In genomic region chr4:151759095-151759494, GRCm38 (mm10) we compare ENCODE assay signal across 16 mouse cellular contexts.
DNase-seq lines count a peak whose midpoint lies in the region; ATAC-seq and TF ChIP-seq lines count a peak whose summit lies in the region.
"Had no signal": no experiment of that assay in that cellular context is flagged by ENCODE, and none has a peak within 500 bp of the region (broad histone marks: within the 10 kb centered on the region; RNA-seq: fewer than 3 reads in every experiment).

No protein-coding gene starts in this region.

- no peak overlapping the region for H3K9ac ChIP-seq in kidney, postnatal 0 days (ENCODE audit: low read depth, low read length)
- no peak overlapping the region for H3K9ac ChIP-seq in kidney, embryonic 15.5 days
- H3K9ac ChIP-seq in ES-E14 (ENCODE audit: insufficient read depth, low read depth, low read length, poor library complexity, severe bottlenecking), result no peak overlapping the region
- H3K9ac ChIP-seq in limb, embryonic 14.5 days (ENCODE audit: low read depth, low read length, severe bottlenecking), result no peak overlapping the region
- H3K9ac ChIP-seq: heart, embryonic 13.5 days; neural tube, embryonic 13.5 days had no signal

- DNase-seq in kidney, postnatal 0 days (ENCODE audit: low spot score), result peak; percentile 49
- peak; percentile 24 for DNase-seq in ES-E14 (ENCODE audit: low read depth, low spot score)
- DNase-seq in adipocyte (ENCODE audit: low spot score), result peak; percentile 16
- DNase-seq in limb, embryonic 14.5 days (ENCODE audit: low spot score), result peak; percentile 39
- DNase-seq in thymus, postnatal 14 days, result no peak
- no peak for DNase-seq in layer of hippocampus, adult 2 months (ENCODE audit: low spot score in 2 of 2)
- DNase-seq: kidney, postnatal 25 days; left cerebral cortex, postnatal 4 days; lung, adult 2 months; midbrain, embryonic 14.5 days; thymus, postnatal 4 days had no signal

- no peak for ATAC-seq in kidney, postnatal 0 days (replicated peaks; ENCODE audit: low FRiP score, low read depth)
- no peak for ATAC-seq in kidney, embryonic 15.5 days (replicated peaks; ENCODE audit: low FRiP score)
- no peak for ATAC-seq in limb, embryonic 14.5 days (ENCODE audit: low FRiP score, low read depth)

- H3K27me3 ChIP-seq in kidney, postnatal 0 days (ENCODE audit: insufficient read depth, low read length), result no peaks in the 10 kb centered on the region
- H3K27me3 ChIP-seq in kidney, embryonic 15.5 days, result no peaks in the 10 kb centered on the region
- no peaks in the 10 kb centered on the region for H3K27me3 ChIP-seq in limb, embryonic 14.5 days (ENCODE audit: control insufficient read depth, insufficient read depth, low read length)
- H3K27me3 ChIP-seq: heart, embryonic 13.5 days; neural tube, embryonic 13.5 days had no signal

- no peaks in the 10 kb centered on the region for H3K9me3 ChIP-seq in kidney, postnatal 0 days (replicated peaks; ENCODE audit: low read length)
- no peaks in the 10 kb centered on the region for H3K9me3 ChIP-seq in kidney, embryonic 15.5 days (replicated peaks)
- no peaks in the 10 kb centered on the region for H3K9me3 ChIP-seq in ES-E14 (ENCODE audit: control insufficient read depth, insufficient read depth, low read depth, low read length)
- no peaks in the 10 kb centered on the region for H3K9me3 ChIP-seq in limb, embryonic 14.5 days (ENCODE audit: control insufficient read depth, low read length)
- H3K9me3 ChIP-seq: forebrain, embryonic 10.5 days; heart, embryonic 13.5 days; neural tube, embryonic 13.5 days had no signal

- H3K4me1 ChIP-seq in kidney, postnatal 0 days (replicated peaks; ENCODE audit: insufficient read depth, low read length), result no peaks in the 10 kb centered on the region
- peaks cover 13% of the 10 kb centered on the region; the same call in 1 of the 2 replicates for H3K4me1 ChIP-seq in kidney, embryonic 15.5 days
- H3K4me1 ChIP-seq in ES-E14 (ENCODE audit: control insufficient read depth in 2 of 2, insufficient read depth in 2 of 2, low read length in 2 of 2, poor library complexity in 1 of 2), result 0 out of 4 replicates have a peak, but pooled peaks cover 0 to 4% of the 10 kb centered on the region in 2 experiments
- H3K4me1 ChIP-seq in limb, embryonic 14.5 days (ENCODE audit: control insufficient read depth, insufficient read depth, low read length), result no peaks in the 10 kb centered on the region

- H3K36me3 ChIP-seq in kidney, postnatal 0 days (ENCODE audit: insufficient read depth, low read length), result no peaks in the 10 kb centered on the region
- H3K36me3 ChIP-seq in kidney, embryonic 15.5 days, result no peaks in the 10 kb centered on the region
- no peaks in the 10 kb centered on the region for H3K36me3 ChIP-seq in ES-E14 (ENCODE audit: control insufficient read depth, insufficient read depth, low read length, poor library complexity, severe bottlenecking)
- H3K36me3 ChIP-seq in limb, embryonic 14.5 days (ENCODE audit: control insufficient read depth, insufficient read depth, low read length), result no peaks in the 10 kb centered on the region
- H3K36me3 ChIP-seq: forebrain, embryonic 10.5 days; G1E; neural tube, embryonic 13.5 days had no signal

- TF ChIP-seq CTCF in kidney, postnatal 0 days (IDR thresholded peaks at IDR 0.05; ENCODE audit: low read depth), result peak; percentile 24; the same call in 1 of the 2 replicates
- no peak for TF ChIP-seq CTCF in layer of hippocampus, adult 2 months (conservative IDR thresholded peaks at IDR 0.05)

- no peak overlapping the region for H3K4me2 ChIP-seq in kidney, postnatal 0 days (ENCODE audit: low read length)
- no peak overlapping the region for H3K4me2 ChIP-seq in kidney, embryonic 15.5 days
- H3K4me2 ChIP-seq in limb, embryonic 14.5 days (replicated peaks; ENCODE audit: low read depth, low read length, severe bottlenecking), result no peak overlapping the region
- H3K4me2 ChIP-seq: heart, embryonic 13.5 days; neural tube, embryonic 13.5 days had no signal

- no peak for TF ChIP-seq POLR2A in limb, embryonic 14.5 days (IDR thresholded peaks at IDR 0.05; ENCODE audit: borderline replicate concordance, extremely low read depth, insufficient read depth, insufficient read length)

- in situ Hi-C loops in ES-E14 (cut with MboI; ENCODE audit: low sequenced_read_pairs in 2 of 2, unreplicated experiment in 2 of 2), result no loop called here

- H3K4me3 ChIP-seq in kidney, postnatal 0 days (replicated peaks; ENCODE audit: low read depth, low read length), result no peak overlapping the region
- no peak overlapping the region for H3K4me3 ChIP-seq in kidney, embryonic 15.5 days (replicated peaks)
- H3K4me3 ChIP-seq in ES-E14 (ENCODE audit: insufficient read depth in 1 of 2, low read depth in 1 of 2, low read length in 2 of 2, poor library complexity in 1 of 2, severe bottlenecking in 1 of 2), result no peak overlapping the region
- no peak overlapping the region for H3K4me3 ChIP-seq in limb, embryonic 14.5 days (replicated peaks; ENCODE audit: low read length)
- no peak overlapping the region for H3K4me3 ChIP-seq in layer of hippocampus, adult 2 months
- H3K4me3 ChIP-seq: forebrain, embryonic 10.5 days; heart, embryonic 13.5 days; neural tube, embryonic 13.5 days had no signal

- 70% methylated on average over 2 of the region's 2 CpGs for WGBS in kidney, postnatal 0 days
- 70% methylated on average over 2 of the region's 2 CpGs for WGBS in kidney, embryonic 15.5 days
- WGBS in limb, embryonic 14.5 days, result 71% methylated on average over 2 of the region's 2 CpGs

- H3K27ac ChIP-seq in kidney, postnatal 0 days, result no peak overlapping the region
- no peak overlapping the region for H3K27ac ChIP-seq in kidney, embryonic 15.5 days
- H3K27ac ChIP-seq in ES-E14 (ENCODE audit: insufficient read depth, low read depth, low read length, poor library complexity, severe bottlenecking), result no peak overlapping the region
- H3K27ac ChIP-seq in limb, embryonic 14.5 days (replicated peaks; ENCODE audit: low read depth, low read length), result no peak overlapping the region
- no peak overlapping the region for H3K27ac ChIP-seq in layer of hippocampus, adult 2 months
- H3K27ac ChIP-seq: forebrain, embryonic 10.5 days; heart, embryonic 13.5 days had no signal

TF ChIP-seq in ES-E14, 5 proteins besides CTCF, POLR2A, EP300 and RAD21:
- no peak for TF ChIP-seq MAFK (IDR thresholded peaks at IDR 0.05; ENCODE audit: insufficient read depth, low read depth, low read length)
- TF ChIP-seq CHD2 (IDR thresholded peaks at IDR 0.05; ENCODE audit: low read depth, low read length), result no peak
- TF ChIP-seq HCFC1 (IDR thresholded peaks at IDR 0.05; ENCODE audit: borderline replicate concordance, insufficient read depth, low read length), result no peak
- TF ChIP-seq ZC3H11A (IDR thresholded peaks at IDR 0.05; ENCODE audit: borderline replicate concordance, low read depth, low read length), result no peak
- no peak for TF ChIP-seq ZNF384 (IDR thresholded peaks at IDR 0.05; ENCODE audit: low read depth, low read length)

Comparison
In these comparisons a context has a peak if more than half of its experiments do, and no peak if none do; other contexts are left out.
1. DNase-seq: peak in kidney, postnatal 0 days (single experiment), ES-E14 (single experiment), adipocyte (single experiment) and limb, embryonic 14.5 days (single experiment); none in thymus, postnatal 14 days (single experiment) and layer of hippocampus, adult 2 months (0 of 2).